Mouse (Mus musculus) heart, embryonic 14.5 days (tissue): ENCODE measurements around the gene Cenpv. TPM values are rescaled to one million over a fixed set of nuclear protein-coding genes. Genes with fewer than 3 reads are reported as not detected.

Source experiments
- ATAC-seq: fragments of 200-750 bp; cut with Nextera tagmentation; 2 replicates; pipeline ENCODE4 v1.8.0; 2017; ENCODE audit warnings: low read depth, moderate TSS enrichment; ENCODE audit not compliant: insufficient number of reproducible peaks, insufficient read depth, low FRiP score
- H3K27ac ChIP-seq, 2 experiments: fragments of 200-500 bp in 1 of 2; fragments of 300-500 bp in 1 of 2; sonication (generic) in 1 of 2; replicated peaks in 1 of 2; 2 replicates each; pipeline ENCODE4 v1.5.1; 2012 to 2014; ENCODE audit warnings: low read depth in 2 of 2, low read length in 2 of 2, control low read depth in 1 of 2, mild to moderate bottlenecking in 1 of 2, mixed read lengths in 1 of 2; ENCODE audit not compliant: control insufficient read depth in 1 of 2, insufficient read depth in 1 of 2
- H3K27me3 ChIP-seq: fragments of 300-500 bp; sonication (generic); 2 replicates; pipeline ENCODE4 v1.6.1; 2014; ENCODE audit warnings: mild to moderate bottlenecking, low read length, control low read depth; ENCODE audit not compliant: control insufficient read depth, insufficient read depth
- H3K36me3 ChIP-seq: fragments of 300-500 bp; sonication (generic); 2 replicates; pipeline ENCODE4 v1.6.1; 2014; ENCODE audit warnings: mild to moderate bottlenecking, control low read depth, low read length, mixed read lengths; ENCODE audit not compliant: control insufficient read depth, insufficient read depth
- H3K4me1 ChIP-seq, 2 experiments: fragments of 200-500 bp in 1 of 2; fragments of 300-500 bp in 1 of 2; sonication (generic) in 1 of 2; 2 replicates each; pipeline ENCODE4 v1.6.1; 2012 to 2014; ENCODE audit warnings: low read length in 2 of 2, control low read depth in 1 of 2, mixed read lengths in 1 of 2; ENCODE audit not compliant: control insufficient read depth in 2 of 2, insufficient read depth in 2 of 2
- H3K4me2 ChIP-seq: fragments of 300-500 bp; sonication (generic); 2 replicates; pipeline ENCODE4 v1.6.1; 2014; ENCODE audit warnings: mild to moderate bottlenecking, low read length
- H3K4me3 ChIP-seq, 2 experiments: fragments of 200-500 bp in 1 of 2; fragments of 300-500 bp in 1 of 2; sonication (generic) in 1 of 2; 2 replicates each; pipeline ENCODE4 v1.5.1; 2012 to 2014; ENCODE audit warnings: low read length in 2 of 2, mild to moderate bottlenecking in 2 of 2, control low read depth in 1 of 2, low read depth in 1 of 2, moderate library complexity in 1 of 2; ENCODE audit not compliant: control insufficient read depth in 1 of 2, insufficient read depth in 1 of 2
- H3K9ac ChIP-seq: fragments of 300-500 bp; sonication (generic); 2 replicates; pipeline ENCODE4 v1.6.1; 2014; ENCODE audit warnings: mild to moderate bottlenecking, low read length
- H3K9me3 ChIP-seq: fragments of 300-500 bp; sonication (generic); 2 replicates; pipeline ENCODE4 v1.6.1; 2016; ENCODE audit warnings: low read length, control low read depth; ENCODE audit not compliant: control insufficient read depth
- WGBS: fragments of 180-500 bp; shearing (Covaris S2); extraction: QIAGEN DNeasy Blood & Tissue Kit; methylation state at CpG from one replicate; pipeline ENCODE4 v1.1.7; 2014; 5-methylcytosine and 5-hydroxymethylcytosine counted together
- polyA plus RNA-seq: library from polyadenylated mRNA; unstranded; fragments of >200 nt; fragmentation: Nextera tagmentation; extraction: Ambion mirVana; gene quantifications from 2 replicates; pipeline ENCODE4 v1.2.1, GENCODE M21; 2014

Cenpv gene
- polyA plus RNA-seq, 1 experiment from 2014 or later, result 37.7 TPM

DNA sequence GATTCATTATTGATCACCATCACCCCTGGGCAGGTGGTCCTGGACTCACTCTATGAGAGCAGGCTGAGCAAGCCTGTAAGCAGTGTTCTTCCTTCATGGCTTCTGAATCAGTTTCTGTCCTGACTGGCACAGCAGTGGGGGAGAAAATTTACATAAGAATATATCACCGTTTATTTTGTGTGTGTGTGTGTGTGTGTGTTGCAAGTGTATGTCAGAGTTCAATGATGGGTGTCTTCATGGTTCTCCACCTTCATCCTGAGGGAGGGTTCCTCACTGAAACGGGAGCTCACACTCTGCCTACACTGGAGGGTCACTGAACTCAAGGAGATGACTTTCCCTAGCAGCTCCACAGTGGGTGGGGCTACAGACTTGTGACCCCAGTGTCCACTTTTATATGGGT, 1.9 kb upstream of the Cenpv start:
- ATAC-seq, result no peak
- no peak overlapping the region for H3K4me3 ChIP-seq
- no peak overlapping the region for H3K9ac ChIP-seq
- H3K9me3 ChIP-seq, result no peaks in the 10 kb centered on the region
- H3K27ac ChIP-seq, result no peak overlapping the region
- 66% methylated on average over 2 of the region's 2 CpGs for WGBS
- peaks cover 7% of the 10 kb centered on the region in 2 experiments; a peak in 2 of 4 replicates for H3K4me1 ChIP-seq
- H3K36me3 ChIP-seq, result no peaks in the 10 kb centered on the region
- no peak overlapping the region for H3K4me2 ChIP-seq
- 0 out of 2 replicates have a peak, but pooled peaks cover 4% of the 10 kb centered on the region for H3K27me3 ChIP-seq

DNA sequence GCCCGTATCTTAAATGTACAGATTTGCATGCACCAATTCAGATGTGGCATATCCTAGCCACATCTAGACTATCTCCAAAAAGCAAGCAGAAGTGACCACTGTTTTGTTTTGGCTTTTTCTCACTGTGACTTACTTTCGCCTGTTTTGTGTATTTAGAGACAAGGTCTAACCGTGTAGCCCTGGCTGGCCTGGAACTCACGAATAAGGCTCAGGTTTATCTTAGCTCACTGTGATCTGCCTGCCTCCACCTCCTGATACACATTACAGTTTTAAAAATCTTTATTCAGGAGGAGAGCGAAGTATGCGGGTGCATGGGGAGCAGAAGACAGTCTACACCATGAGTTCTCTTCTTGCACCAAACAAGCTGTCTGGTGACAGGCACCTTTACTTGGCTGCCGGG, 1.1 kb upstream of the Cenpv start:
- 81% methylated on average over 7 of the region's 7 CpGs for WGBS
- H3K9ac ChIP-seq, result no peak overlapping the region
- no peak for ATAC-seq

DNA sequence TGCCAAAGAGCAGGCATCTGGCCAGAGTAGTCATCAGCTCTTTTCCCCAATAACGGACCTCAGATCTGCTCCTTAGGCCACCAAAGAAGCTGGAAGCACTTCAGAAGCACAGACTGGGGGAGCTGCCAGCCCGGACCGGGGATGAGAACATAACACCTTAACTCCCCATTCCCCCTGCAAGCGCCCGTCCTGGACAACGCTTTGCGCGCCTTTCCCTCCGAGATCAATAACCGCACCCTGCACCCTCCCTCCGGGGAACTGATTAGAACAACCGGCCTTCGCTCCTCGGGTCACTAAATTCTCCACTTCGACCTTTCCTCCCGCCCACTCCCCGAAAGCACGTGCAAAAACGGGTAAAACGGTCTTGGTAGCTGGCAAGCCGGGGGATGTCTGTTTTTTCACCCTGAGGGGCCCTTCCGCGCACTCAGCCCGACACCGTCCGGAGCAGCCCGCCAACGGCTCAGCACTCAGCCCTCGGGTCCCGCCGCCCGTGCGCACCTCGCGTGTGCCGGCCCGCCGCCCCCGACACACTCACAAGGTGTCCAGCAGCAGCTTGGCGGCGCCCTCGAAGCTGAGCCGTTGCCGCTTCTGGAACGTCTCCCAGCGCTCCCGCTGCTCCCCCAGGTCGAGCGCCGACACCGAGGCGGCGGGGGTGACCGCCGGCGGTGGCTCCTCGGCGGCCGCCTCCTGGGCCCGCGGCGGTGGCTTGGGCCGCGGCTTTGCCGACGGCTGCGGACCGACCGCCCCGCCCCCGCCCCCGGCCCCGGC, 556 bp downstream of the Cenpv start:
- H3K4me2 ChIP-seq, result peak overlapping the region; percentile 85
- H3K4me1 ChIP-seq, result peaks cover 7% of the 10 kb centered on the region in 2 experiments; a peak in 2 of 4 replicates
- H3K9ac ChIP-seq, result peak overlapping the region; percentile 90
- peak overlapping the region; percentile 78 to 86 for H3K4me3 ChIP-seq
- WGBS, result under 1% methylated on average over 66 of the region's 73 CpGs
- H3K27ac ChIP-seq, result peak overlapping the region in 1 of 2 experiments; percentile 61; a peak in 2 of 4 replicates
- ATAC-seq, result peak; percentile 68
- H3K36me3 ChIP-seq, result no peaks in the 10 kb centered on the region
- 0 out of 2 replicates have a peak, but pooled peaks cover 4% of the 10 kb centered on the region for H3K27me3 ChIP-seq
- H3K9me3 ChIP-seq, result no peaks in the 10 kb centered on the region

More for the DNA sequence above, 1.1 kb upstream of the Cenpv start:
- Histone ChIP-seq H3K4me3 (no peak overlapping the region), H3K36me3 (no peaks in the 10 kb centered on the region), H3K27ac (no peak overlapping the region), H3K4me2 (no peak overlapping the region), H3K9me3 (no peaks in the 10 kb centered on the region), H3K27me3 (0 out of 2 replicates have a peak, but pooled peaks cover 4% of the 10 kb centered on the region), H3K4me1 (peaks cover 7% of the 10 kb centered on the region in 2 experiments; a peak in 2 of 4 replicates)

DNA sequence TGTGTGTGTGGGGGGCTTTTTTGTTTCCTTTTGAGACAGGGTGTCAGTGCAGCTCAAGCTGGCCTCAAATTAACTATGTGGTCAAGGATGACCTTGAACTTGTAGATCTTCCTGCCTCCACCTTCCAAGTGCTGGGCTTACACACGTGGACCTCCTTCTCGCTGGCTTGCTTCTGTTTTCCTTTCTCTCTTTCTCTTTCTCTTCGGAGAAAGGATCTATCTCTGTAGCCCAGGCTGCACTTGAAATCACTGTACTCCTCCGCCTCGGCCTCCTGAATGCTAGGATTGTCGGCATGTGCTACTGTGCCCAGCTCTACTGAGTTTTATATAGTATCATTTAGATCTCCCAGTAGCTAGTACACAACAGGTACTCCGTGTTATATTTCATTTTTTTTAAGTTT, 1.5 kb downstream of the Cenpv start:
- no peak for ATAC-seq
- peaks cover 7% of the 10 kb centered on the region in 2 experiments; a peak in 2 of 4 replicates for H3K4me1 ChIP-seq
- WGBS, result 45% methylated on average over 7 of the region's 7 CpGs
- H3K27ac ChIP-seq, result no peak overlapping the region
- peak overlapping the region; percentile 90 for H3K9ac ChIP-seq
- 0 out of 2 replicates have a peak, but pooled peaks cover 3% of the 10 kb centered on the region for H3K36me3 ChIP-seq
- peak overlapping the region; percentile 18 to 78; a peak in 3 of 4 replicates for H3K4me3 ChIP-seq
- peak overlapping the region; percentile 85 for H3K4me2 ChIP-seq
- H3K27me3 ChIP-seq, result 0 out of 2 replicates have a peak, but pooled peaks cover 4% of the 10 kb centered on the region
- H3K9me3 ChIP-seq, result no peaks in the 10 kb centered on the region

DNA sequence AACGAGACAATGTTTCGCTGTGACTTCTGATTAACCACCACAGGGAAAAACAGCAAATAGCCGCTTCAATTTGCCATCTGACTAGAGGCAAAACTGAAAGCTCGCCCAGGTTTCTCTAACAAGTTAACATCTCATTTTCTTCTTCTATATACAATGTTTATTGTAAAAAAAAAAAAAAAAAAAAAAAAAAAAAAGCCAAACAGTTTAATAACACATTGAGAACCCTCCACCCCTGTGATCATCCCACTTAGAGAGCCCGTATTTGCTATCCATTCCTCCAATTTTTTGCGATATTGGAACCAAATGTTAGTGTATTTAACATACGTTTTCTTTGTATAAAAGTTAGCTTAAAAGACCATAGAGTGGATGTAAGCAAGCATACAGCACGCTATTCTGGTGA, 2.0 kb downstream of the Cenpv start:
- no peak for ATAC-seq
- no peak overlapping the region for H3K4me2 ChIP-seq
- 93% methylated on average over 8 of the region's 8 CpGs for WGBS

DNA sequence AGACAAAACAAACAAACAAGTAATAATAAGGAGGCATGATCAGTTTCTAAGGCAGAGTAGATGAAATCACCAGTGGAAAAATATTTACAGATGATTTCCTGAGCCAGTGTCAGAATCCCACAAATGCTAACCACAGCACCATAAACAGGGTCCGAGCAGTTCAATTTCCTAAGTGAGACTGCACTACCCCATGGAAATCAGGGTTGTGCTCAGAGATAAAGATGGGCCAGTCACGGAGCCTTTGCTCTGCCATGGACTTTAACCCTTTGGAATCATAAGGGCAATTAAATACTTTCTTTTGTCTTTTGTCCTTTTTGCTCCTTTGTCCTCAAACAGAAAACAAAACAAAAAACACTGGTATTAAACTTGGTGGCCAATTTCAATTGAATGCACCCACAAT, 16.8 kb downstream of the Cenpv start:
- H3K4me1 ChIP-seq, result no peaks in the 10 kb centered on the region
- no peak overlapping the region for H3K9ac ChIP-seq
- no peak overlapping the region for H3K4me2 ChIP-seq
- no peak overlapping the region for H3K27ac ChIP-seq
- ATAC-seq, result no peak
- H3K27me3 ChIP-seq, result no peaks in the 10 kb centered on the region
- H3K9me3 ChIP-seq, result no peaks in the 10 kb centered on the region
- 32% methylated on average over 2 of the region's 2 CpGs for WGBS
- H3K36me3 ChIP-seq, result no peaks in the 10 kb centered on the region; the same call in 1 of the 2 replicates
- H3K4me3 ChIP-seq, result no peak overlapping the region

More for the DNA sequence above, 2.0 kb downstream of the Cenpv start:
- no peak overlapping the region for H3K27ac ChIP-seq
- no peaks in the 10 kb centered on the region for H3K9me3 ChIP-seq
- H3K4me1 ChIP-seq, result peaks cover 7% of the 10 kb centered on the region in 2 experiments; a peak in 2 of 4 replicates
- H3K36me3 ChIP-seq, result 0 out of 2 replicates have a peak, but pooled peaks cover 4% of the 10 kb centered on the region
- H3K4me3 ChIP-seq, result no peak overlapping the region
- H3K9ac ChIP-seq, result no peak overlapping the region
- H3K27me3 ChIP-seq, result 0 out of 2 replicates have a peak, but pooled peaks cover 4% of the 10 kb centered on the region

DNA sequence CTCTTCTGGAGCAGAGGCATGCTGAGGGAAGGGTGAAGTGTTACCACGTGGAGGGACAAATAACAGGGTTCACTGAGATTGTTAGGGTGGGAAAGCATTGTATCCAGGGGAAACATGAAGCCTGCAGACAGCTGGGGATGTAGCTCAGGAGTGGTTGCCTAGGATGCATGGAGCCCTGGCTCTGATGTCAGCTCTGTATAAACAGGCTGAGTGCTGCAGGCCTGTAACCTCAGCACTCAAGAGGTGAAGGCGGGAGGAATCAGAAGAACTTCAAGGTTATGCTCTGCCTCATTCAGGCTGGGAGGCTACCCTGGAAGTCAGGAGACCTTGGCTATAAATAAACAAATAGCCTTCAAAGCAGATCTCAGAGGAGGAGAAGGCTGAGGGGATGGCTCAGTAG, 20.1 kb downstream of the Cenpv start:
- no peak overlapping the region for H3K9ac ChIP-seq
- H3K4me3 ChIP-seq, result no peak overlapping the region
- 25% methylated on average over 2 of the region's 2 CpGs for WGBS
- no peaks in the 10 kb centered on the region for H3K9me3 ChIP-seq
- H3K27ac ChIP-seq, result no peak overlapping the region
- H3K4me2 ChIP-seq, result no peak overlapping the region
- ATAC-seq, result no peak
- H3K27me3 ChIP-seq, result no peaks in the 10 kb centered on the region
- H3K36me3 ChIP-seq, result no peaks in the 10 kb centered on the region
- H3K4me1 ChIP-seq, result no peaks in the 10 kb centered on the region
